Mouse (Mus musculus): ENCODE results near the gene Fut1.

GRCm38 (mm10) chr7:45643441-45644178 lies 26.5 kb downstream of the Fut1 start:
- TF ChIP-seq CTCF (conservative IDR thresholded peaks at IDR 0.05; ENCODE audit: insufficient read depth, insufficient read length, low read depth, low read length) (no peak), POLR2A (IDR thresholded peaks at IDR 0.05; ENCODE audit: low read depth, low read length) (no peak)

Measured in kidney, adult 2 months (tissue).